Mouse (Mus musculus): ENCODE data around the gene Lig1.
"Not testable (repeated sequence)": the region's sequence is repeated elsewhere in the genome, so short reads cannot be mapped to it uniquely, and the experiment has no call there.

The Lig1 gene

DNA sequence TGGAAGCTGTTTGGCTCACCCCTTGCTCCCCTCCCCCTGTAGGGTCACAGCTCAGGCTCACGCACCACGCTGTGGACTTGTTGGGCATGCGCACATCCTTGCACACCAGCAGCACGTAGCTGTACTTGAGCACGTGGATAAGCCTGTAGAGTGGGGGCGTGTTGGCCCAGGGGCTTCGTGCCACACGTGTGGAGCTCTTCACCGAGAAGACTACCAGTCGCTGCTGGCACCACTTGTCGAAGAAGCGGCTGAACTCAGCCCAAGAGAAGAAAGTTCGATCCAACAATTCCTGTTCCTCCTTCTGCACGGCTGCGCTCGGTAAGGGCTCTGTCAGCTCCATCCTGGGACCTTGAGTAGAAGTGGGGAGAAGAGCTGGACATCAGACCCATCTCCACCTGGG is at the start of gene Lig1:
Gene Lig1, plus strand, starts transcription at position 203 of the 400 bp plus-strand sequence.
- no peak for DNase-seq

DNA sequence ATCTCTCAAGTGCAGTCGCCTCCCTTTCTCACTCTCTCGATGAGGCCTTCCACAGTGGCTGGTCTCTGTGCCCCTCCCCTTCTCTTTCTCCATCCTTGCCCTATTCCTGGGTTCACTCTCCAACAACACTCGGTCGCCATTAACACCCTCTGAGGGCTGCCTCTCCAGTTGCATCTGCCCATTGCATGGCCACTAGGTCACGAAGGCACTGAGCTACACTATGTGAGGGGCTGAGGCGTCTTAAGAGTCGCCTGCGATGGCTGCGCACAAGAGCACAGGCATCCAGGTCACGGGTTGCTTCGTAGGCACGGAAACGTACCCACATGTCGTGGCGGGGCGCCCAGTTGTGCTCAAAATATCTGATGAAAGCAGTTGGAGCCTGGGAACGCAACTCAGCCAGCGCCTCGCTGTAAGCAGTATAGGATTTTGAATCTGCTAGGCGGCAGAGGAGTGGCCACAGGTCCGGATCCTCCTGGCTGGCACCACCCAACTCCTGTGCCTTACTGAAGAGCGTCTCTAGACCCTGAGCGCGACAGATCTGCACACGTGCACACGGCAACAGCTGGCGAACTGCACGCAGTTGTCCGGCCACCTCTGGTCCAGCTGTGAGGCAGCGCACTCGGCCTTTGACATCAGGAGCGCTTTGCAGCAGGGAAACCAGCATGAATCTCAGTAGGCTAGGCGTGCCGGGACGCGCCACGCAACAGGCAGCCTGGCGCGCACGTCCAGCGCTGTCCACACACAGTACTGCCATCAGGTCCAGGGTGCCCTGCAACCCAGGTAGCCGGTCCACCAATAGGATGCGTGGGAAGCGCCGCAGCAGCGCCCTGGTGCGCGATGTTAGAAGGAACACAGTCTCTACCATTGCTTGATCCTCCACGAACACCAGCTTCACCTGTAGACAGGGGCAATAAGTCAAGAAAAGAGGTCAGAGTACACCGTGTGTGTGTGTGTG is 16.1 kb upstream of the Lig1 start:
- no peak for DNase-seq

DNA sequence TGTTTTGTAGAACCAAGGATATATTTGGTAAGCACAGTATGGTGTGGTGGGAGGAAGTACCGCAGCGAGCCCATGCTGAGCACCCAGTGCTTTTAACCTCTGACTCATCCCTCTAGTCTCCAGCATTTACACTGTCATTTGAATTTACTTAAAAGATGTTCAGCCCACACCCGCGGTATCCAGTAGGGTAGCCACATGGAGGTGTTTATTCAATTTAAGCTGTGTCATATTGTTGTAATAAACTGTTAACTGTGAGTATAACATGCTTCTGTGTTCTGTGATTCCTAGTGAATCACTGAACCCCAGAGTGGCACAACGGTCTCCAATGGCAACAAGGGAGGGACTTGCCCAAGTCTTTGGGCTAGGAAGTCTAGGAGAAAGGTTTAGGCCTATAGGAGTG is 13.2 kb upstream of the Lig1 start:
- DNase-seq, result no peak

DNA sequence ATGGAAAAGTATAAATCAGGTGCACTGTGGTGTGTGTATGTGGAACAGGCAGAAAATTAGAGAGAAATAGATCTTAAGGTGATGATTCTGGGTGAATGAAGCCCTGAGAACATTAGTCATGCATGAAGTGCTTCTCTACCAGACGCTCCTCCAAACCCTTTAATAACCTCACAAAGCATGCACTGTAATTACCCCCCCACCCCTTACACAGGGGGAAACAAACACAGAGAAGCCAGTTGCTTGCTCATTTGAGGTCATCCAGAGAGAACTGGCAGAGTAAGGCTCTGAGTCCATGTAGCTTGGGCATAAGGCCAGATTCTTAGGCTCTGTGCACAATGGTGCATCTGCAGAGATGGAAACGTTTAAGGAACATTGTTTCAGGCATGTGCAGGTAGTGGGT is 12.7 kb upstream of the Lig1 start:
- no peak for DNase-seq

DNA sequence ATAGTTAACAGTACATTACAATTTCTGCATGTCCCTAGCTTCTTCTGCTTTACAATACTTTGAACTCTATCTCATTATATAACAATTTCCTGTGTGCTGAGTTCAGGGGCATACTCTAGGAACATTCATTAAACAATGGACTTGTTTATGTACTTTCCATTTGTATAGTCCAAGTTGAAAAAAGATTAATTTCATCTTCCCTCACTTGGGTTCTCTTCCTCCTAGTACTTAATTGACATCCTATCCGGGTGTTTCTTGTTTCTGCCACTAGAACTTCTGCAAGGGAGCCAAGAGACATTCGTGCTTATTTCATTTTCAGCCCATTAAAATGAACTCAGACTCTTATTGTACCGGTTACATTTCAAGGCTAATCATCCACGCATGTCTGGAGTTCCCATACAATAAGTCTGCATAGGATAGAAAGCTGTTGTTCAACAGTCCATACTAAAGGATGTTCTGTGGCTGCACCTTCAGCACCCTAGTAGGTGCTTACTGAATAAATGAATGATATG is 8.3 kb upstream of the Lig1 start:
- DNase-seq, result no peak

DNA sequence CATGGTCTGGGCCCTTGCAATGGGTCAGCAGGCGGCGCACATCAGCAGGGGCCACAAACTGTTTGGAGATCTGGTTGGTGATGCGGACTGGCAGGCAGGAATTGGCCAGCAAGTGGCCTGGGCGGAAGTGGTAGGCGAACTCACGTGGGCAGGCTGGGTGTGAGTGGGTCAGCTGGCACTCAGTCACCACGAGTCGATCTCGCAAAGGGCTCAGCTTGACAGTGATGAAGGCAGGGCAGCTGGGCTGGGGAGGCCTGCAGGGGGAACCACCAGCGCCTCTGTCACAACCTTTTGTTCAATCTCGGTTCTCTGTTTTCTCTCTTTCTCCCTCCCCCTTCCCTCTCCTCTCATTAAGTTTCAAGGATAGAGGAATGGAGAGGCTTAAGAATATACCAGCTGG is 7.7 kb upstream of the Lig1 start:
- DNase-seq, result no peak

DNA sequence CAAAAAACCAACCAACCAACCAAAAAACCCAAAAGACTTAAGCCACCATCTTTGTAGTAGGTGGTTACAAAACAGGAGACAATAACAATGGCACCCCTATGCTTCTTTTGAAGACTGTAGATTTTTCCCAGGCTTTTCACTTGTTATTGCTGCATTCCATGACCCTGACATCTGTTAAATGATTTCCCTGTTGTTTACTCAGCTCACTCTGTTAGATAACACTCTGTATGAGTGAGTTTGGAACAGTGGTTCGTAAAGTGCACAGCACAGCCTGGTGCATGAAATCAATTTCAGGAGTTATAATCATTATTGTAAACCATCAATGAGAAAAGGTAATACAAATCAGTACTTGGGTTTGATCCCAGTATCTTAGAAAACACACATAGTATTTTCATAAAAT is 5.4 kb upstream of the Lig1 start:
- DNase-seq, result no peak

DNA sequence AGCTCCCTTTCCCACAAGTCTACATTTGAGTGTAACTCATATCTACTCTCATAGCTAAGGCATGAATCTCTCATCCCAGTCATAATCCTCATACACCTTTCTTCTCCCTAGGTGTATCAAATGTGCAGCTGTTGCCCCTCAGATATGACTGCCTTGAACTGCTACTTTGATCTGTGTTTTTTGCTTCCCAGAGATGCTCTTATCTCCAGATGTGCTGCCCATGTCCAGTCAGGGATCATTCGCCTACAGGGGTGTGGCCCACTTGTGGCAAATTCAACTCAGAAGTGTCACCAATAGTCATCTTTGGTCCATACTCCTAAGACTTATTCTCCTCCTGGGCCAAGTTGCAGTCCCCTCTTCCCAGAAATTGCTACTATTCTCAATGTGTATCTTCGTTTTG is 750 bp downstream of the Lig1 start:
- no peak for DNase-seq

DNA sequence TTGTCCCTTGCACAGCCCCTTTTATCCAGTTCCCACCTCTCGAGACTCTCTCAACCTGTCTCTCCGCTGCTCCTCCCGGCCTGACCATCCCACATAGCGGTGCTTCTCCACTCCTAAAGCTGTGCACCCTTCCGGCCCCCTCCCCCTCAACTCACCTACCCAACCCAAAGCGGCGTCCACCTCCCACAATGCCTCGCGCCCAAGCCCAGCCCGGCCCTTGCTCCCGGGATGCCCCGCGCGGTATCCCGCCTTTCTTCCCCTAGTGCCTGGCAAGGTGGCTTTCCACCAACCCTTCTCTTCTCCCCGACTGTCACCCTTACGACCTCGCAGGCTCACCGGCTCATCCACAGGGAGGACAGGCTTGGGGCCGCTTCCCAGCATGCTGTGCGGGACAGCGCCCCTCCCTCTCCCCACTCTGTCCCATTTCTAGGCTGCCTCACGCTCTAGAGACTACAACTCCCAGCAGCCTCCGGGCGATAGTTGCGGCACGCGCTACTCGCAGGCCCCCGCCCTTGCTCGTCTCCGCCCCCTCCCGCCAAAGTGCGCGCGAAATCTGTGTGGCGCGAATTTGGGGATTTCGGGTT is 1.3 kb downstream of the Lig1 start, which contains the start of gene Zswim9:
Gene Zswim9, minus strand, starts transcription at position 414 of the 584 bp plus-strand sequence.
- DNase-seq, result peak; percentile 95

DNA sequence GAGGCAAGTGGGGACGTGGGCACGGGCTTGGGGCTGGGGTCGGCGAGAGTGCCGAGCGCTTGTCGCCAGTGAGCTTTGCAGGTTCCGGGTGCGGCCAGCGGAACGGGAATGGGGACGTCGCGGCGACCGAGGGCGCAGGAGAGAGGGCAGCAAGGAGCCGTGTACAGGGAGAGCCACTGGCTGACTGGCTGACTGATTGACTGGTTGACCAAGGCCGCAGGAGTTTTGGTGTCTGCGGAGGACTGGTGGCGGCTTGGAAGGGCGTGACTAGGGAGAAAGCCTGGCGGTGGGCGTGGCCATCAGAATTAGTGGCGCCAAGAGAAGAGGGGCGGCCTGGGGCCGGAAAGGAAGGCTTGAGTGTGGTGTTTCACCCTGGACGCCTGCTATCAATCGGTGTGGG is 1.9 kb downstream of the Lig1 start:
- not testable (repeated sequence) for DNase-seq

DNA sequence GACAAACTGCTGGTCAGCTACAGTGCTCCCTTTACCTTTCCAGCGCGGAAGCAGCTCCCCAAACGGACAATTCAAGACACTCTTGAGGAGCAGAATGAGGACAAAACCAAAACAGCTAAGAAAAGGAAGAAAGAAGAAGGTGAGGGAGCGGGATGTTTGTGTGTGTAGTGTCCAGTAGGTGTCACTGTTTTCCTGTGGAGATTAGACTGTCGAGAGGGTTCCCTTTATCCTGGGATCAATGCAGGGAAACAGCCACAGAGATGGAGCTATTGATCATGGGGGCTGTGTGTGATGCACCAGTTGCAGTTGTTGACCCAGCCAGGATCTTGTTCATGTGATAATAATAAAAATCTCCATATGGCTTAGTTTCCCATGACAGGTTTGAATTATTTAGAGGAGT is 11.5 kb downstream of the Lig1 start:
- peak in 1 of 2 experiments; percentile 20 for DNase-seq

DNA sequence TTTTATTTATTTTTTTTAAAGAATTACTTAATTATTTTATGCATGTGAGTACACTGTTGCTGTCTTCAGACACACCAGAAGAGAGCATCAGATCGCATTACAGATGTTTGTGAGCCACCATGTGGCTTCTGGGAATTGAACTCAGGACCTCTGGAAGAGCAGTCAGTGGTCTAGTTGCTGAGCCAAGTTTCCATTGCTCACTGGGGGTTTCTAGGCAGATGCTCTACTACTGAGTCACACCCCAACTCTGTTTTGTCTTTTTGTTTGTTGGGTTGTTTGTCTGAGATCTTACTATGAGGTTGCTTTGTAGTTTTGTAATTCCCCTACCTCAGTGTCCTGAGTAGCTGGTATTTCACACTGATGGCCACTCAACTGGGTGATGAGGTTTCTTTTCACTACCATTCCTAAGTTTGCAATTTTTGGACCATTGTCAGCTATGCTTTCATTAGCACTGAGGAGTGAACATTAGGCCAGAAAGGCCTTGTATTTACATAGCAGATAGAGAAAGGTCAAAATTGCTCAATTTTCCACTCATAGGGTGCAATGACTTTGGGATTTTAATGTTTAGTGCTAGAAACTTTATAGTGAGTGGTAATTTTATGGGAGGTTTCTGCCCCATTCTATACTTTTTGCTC is 13.1 kb downstream of the Lig1 start:
- DNase-seq, result no peak

DNA sequence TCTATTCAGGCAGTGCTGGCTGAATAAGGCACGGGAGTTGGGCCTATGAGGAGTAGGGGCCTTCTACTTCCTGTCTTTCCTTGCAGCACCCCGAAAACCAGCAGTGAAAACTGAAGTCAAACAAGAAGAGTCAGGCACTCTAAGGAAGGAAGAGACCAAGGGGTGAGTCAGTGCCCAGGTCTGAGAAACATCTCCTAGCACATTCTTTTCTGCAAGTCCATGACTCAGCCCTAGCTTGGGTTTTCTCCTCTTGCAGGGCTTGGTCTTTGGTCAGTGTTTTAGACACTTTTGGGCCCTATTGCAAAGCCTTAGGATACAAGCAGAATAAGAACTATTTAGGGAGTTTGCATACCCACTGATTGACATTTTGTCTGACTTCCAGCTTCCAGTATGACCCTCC is 14.3 kb downstream of the Lig1 start:
- DNase-seq, result no peak

DNA sequence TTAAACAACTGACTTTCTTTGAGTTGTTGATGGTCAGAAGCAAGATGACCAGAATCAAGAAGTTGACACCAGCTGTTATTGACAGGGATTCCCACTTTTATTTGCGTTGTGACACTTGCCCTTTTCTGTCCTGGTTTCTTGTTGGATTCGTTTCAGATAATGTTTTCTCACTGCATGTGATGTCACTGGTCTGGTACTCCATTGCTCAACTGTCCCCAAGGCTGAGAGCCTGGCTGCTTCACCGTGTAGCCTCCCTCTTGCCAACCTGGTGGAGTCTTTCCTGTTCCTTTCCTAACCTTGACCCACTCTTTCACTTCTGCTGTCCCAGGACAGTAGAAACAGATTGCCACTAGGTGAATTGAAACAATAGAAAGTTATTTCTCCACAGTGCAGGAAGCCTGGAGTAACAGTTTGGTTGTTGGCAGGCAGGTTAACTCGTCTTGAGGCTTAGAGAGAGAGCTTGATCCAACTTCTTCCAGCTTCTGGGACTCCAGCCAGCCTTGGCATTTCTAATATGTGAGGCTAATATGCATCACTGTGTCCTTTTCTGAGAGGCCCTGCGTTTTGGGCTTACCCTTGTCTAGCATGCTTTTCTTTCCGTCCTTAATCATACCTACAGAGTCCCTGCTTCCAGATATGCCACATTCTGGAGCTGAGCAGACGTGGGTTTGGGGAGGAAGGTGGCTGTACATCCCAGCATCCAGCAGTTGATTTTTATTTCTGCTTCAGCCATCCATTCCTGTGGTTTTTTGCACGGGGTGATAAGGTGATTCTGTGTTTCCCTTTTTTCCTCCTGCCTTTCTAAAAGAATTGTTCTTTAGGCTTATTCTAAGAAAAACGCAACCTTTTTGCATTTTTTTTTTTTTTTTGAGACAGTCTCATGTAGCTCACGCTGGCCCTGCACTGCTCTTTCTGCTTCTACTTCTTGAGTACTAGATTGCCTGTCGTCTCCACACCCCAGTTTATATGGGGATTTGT is 17.1 kb downstream of the Lig1 start:
- DNase-seq, result no peak

DNA sequence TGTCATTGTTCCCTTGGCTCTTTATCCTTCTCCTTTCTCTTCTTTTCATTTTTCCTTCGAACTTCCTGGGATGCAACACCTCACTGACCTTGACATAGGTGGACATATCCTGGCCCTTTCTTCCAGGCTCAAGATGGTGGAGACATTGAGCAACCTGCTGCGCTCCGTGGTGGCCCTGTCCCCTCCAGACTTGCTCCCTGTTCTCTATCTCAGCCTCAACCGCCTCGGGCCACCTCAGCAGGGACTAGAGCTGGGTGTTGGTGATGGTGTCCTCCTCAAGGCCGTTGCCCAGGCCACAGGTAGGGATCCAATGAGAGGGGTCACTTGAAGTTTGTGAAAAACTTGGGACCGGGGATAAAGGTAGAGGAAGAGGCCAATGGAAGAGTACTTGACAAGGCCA is 18.2 kb downstream of the Lig1 start:
- no peak for DNase-seq

DNA sequence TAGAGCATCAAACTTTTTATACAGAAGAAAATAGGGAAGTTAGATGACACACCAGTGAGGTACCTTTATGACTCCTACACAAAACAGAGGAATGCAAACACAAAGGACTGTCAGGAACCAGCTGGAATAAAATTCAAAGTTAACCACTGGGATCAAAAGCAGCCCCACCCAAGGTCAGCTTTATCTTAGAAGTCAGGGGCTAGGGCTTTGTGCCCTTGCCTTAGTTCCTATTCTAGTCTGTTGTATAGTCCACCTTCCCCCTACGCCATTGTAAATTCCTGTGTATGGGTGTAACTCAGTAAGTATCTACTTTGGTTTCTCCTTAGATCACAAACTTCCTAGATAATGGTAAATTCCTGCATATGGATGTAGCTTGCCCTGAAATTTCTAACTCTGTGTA is 20.6 kb downstream of the Lig1 start:
- no peak for DNase-seq

DNA sequence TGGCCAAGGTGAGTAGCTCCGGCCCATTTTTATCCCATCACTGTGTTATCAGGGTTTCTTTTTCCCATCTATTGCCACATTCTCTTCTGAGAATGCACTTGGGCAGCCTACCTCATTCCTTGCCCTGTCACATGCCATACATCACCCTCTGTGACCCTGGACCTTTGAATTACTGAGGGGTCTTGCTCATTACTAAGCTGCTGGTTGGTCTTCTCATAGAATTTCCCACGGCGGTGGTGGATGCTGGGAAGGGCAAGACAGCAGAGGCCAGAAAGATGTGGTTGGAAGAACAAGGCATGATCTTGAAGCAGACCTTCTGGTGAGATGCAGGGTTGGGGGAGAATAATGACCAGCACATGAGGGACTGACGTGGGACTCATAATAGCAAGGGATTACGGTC is 21.7 kb downstream of the Lig1 start:
- no peak for DNase-seq

DNA sequence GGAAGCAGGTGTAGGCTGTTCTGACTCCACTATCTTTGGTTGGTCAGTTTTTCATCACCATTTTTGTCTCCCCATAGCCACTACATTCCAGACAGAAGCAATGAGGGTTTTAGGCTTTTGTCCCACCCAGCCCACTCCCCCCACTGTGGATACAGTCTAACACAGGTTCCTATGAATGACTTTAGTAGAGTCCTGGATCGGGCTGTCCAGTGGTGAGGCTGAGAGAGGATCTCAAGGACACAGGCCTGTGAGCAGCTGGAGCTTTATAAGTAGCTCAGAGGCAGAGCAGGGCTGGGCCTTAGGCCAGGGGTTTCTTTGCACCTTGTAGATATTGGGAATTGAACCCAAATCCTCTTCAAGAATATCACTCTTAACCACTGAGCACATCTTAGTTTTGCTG is 24.6 kb downstream of the Lig1 start:
- no peak for DNase-seq

DNA sequence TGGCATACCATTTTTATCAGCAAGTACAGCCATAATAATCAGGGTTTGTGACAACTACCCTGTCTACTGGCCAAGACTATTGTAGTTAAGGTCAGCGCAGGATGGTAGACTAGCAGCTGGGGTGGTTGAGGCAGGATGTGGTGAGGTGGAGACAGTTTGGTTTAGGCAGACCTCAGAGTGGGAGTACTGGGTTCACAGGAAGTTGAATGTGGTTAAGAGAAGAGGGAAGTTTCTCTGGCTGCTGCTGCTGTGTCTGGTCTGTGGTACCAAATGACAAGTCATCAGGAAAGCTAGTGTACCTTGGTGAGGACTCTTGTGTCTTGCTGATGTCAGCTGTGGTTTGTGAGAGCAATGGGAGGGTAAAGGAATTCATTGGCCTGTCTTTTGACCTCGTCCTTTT is 25.7 kb downstream of the Lig1 start:
- DNase-seq, result no peak

DNA sequence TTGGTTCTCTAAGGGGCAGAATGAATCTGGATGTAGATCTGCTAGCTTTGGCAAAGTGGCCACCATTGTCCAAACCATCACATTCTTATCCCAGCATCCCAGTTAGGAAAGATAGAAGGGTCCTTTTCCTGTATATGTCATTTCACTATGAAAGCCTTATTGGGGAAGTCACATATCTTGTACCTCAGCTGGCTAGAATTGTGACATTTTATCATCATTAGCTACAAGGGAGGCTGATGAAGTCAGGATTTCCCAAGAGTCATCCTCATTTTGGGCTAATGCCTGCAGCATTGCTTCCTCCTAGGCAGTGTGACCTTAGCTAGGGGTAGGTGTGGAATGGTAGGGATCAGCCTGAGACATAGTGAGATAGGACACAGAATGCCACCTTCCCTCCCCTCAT is 26.3 kb downstream of the Lig1 start:
- no peak for DNase-seq

DNA sequence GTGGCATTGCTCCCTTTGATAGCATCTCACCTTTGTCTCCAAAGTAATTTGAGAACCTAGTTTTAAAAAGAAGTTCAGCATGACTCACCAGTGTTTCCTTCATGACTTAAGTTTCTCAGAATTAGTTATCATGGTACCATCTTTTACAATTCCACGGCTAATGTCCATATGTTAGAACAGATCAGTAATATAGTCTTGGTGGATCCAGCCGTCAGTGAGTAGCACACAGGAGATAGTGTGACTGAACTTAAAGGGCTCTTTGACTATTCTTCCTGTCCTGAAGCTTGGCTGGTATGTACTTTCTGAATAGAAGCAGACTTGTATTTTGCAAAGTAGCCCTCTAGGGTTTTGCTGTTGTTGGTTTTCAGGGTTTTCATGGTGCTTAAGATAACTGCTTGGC is 32.3 kb downstream of the Lig1 start:
- DNase-seq, result no peak

DNA sequence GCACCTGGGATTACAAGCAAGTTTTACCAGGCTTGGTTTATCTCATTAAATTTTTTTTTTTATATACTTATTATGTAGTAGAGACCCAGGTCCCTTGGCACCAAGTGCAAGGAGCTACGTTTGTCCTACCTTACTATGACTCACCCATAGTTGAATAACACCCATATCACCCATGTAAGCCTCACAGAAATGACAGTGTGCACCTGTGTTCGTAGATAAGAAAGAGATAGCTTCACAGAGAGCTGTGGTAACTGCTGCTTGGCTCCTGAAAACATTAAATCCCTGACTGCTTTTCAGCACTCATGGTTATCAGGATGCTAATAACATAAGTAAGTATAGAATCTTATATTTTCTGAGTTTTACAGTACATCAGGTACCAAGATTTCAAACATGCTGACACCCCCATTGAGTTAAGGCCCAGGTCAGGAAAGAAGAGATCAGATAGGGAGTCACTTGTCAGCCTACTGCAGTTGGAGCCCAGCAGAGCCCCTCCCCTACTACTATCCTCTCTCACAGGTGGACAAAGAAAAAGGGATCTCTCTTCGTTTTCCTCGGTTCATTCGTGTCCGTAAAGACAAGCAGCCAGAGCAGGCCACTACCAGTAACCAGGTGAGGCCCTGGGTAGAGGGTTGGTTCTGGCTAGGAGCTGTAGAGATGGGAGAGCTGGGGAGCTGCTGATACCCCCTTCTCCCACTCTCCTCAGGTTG is 33.6 kb downstream of the Lig1 start:
- no peak for DNase-seq

Data from kidney, postnatal 25 days (tissue).